Mouse (Mus musculus): Measurements from ENCODE around the gene Tmem72.

- TF ChIP-seq TCF12 (IDR thresholded peaks at IDR 0.05; ENCODE audit: low read depth, low read length) (no peak), CTCF (IDR thresholded peaks at IDR 0.05 in 2 of 3, conservative IDR thresholded peaks at IDR 0.05 in 1 of 3; ENCODE audit: control insufficient read depth in 1 of 3, insufficient read depth in 1 of 3, low read depth in 2 of 3, low read length in 3 of 3, poor library complexity in 1 of 3, severe bottlenecking in 1 of 3) (no peak), SIN3A (IDR thresholded peaks at IDR 0.05; ENCODE audit: low read length) (no peak), POLR2A (IDR thresholded peaks at IDR 0.05; ENCODE audit: control insufficient read depth in 1 of 2, insufficient read depth in 1 of 2, low read depth in 1 of 2, low read length in 2 of 2, poor library complexity in 1 of 2) (no peak), ELF1 (IDR thresholded peaks at IDR 0.05; ENCODE audit: low read depth, low read length) (no peak), RCOR1 (IDR thresholded peaks at IDR 0.05; ENCODE audit: low read depth, low read length) (no peak), GATA1 (IDR thresholded peaks at IDR 0.05; ENCODE audit: low read depth, low read length) (no peak), E2F4 (IDR thresholded peaks at IDR 0.05; ENCODE audit: borderline replicate concordance, low read depth, low read length) (no peak), CHD2 (IDR thresholded peaks at IDR 0.05; ENCODE audit: low read length) (no peak), ZKSCAN1 (IDR thresholded peaks at IDR 0.05; ENCODE audit: low read depth, low read length) (no peak), KAT2A (conservative IDR thresholded peaks at IDR 0.05; ENCODE audit: low read depth, low read length) (no peak)
Measured at GRCm38 (mm10) chr6:116713966-116714365, 2.7 kb downstream of the Tmem72 start.
